Mouse (Mus musculus) heart, adult 9 months (tissue): ENCODE measurements around the gene Abraxas2.

Experiments used
- DNase-seq, 2 experiments: peaks; one replicate each; pipeline ENCODE4 v3.0.0; 2022; ENCODE audit warnings: low spot score in 2 of 2

The Abraxas2 gene

GRCm38 (mm10) chr7:132853946-132854345, 5.1 kb upstream of the Abraxas2 start:
- DNase-seq: no peak

DNA sequence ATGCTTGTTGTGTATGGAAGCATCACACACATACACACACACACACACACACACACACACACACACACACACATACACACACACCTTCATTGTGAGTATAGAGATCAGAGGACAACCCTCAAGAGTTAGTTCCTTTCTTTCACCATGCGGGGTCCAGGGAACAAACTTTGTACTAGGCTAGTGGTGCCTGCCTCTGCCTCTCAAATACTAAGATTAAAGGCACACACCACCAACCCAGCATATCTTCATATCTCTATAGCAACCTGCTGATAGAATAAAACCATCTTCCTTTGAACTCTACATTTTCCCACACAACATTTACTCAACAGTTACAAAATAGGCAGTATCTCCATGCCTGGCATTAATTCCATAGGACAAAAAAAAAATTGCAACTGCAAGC, 2.9 kb upstream of the Abraxas2 start:
- no peak for DNase-seq

- no peak for DNase-seq
These were observed 899 bp upstream of the Abraxas2 start for GRCm38 (mm10) chr7:132858043-132858608.

DNA sequence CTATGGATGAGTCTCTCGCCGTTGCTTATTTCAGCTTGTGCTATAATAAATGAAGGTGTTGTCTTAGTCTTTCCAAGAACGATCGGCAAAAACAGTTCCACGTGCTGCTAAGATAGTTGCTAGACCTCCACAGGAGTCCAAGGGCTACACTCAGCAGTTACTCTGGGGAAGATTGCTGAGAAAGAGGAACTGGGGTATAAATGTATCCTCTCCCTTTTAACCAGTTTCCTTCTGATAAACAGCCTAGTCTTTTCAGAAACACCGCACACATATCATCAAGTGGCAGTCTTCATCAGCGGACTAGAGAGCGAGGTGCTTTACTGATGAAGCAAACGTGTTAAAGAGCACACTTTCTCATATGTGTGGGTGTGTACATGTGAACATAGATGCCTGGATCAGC, 7.3 kb downstream of the Abraxas2 start:
- DNase-seq: no peak

- DNase-seq: no peak
These were observed 14.0 kb downstream of the Abraxas2 start for GRCm38 (mm10) chr7:132873043-132873442.

GRCm38 (mm10) chr7:132875391-132876086, 16.5 kb downstream of the Abraxas2 start:
- no peak for DNase-seq

DNA sequence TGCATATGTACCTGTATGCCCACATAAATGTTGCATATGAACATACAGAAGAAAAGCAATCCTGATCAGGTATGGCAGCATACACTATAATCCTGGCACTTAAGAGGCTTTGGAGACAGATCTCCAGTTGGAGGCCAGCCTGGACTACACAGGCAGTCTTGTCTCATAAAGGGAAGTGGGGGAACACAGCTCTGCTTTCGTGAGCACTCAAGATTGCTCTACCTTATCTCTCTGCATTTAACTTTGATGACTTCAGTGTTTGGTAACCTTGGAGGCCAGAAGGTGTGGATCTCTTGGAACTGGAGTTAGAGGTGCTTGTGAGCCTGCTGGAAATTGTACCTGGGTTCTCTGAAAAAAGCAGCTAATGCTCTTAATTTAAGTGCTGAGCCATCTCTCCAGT, 21.3 kb downstream of the Abraxas2 start:
- DNase-seq: no peak

GRCm38 (mm10) chr7:132882343-132882742, 23.3 kb downstream of the Abraxas2 start:
- DNase-seq: no peak

DNA sequence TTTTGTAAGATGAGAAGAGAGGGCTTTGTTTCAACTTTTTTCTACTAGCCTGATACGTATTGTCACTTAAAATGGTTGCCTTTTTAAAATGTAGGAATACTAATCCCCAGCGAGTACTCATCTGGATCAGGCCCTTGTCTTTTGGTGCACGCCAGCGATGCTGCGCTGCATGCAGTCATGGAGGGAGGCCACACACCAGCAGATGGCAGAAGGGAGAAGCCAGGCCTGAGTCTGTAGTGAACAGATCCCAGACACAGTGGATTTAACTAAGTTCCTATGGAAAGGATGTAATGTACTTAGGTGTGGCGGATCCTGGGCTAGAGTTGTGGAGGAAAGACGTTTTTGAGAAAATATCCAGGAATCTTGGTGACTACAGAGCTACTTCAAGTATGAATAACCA, 25.0 kb downstream of the Abraxas2 start:
- no peak for DNase-seq

GRCm38 (mm10) chr7:132887019-132887804, 28.2 kb downstream of the Abraxas2 start:
- DNase-seq: no peak

GRCm38 (mm10) chr7:132888052-132888451, 29.0 kb downstream of the Abraxas2 start:
- DNase-seq: no peak

- DNase-seq: no peak
These were observed 29.7 kb downstream of the Abraxas2 start for GRCm38 (mm10) chr7:132888518-132889249.

GRCm38 (mm10) chr7:132889691-132890090, 30.7 kb downstream of the Abraxas2 start:
- no peak for DNase-seq

DNA sequence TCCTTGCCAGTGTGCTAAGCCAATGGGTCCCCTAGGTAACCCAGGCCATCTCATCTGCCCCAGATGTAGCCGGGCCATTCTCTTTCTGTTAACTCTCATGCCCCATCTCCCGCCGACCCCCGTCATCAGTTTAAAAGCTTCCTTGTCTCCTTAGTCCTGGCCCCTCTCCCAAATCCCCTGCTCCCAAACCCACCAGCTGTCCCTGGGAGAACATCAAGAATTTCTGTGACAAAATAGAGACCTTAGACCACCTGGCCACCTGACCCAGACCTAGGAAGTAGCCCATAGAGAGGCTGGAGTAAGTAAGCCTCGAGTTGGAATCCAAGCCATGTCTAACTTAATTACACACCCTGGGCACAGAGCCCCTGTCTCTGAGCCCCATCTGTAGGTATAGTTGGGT, 31.2 kb downstream of the Abraxas2 start:
- DNase-seq: no peak

GRCm38 (mm10) chr7:132891561-132892310, 32.7 kb downstream of the Abraxas2 start:
- DNase-seq: peak in 1 of 2 experiments; percentile 21

DNA sequence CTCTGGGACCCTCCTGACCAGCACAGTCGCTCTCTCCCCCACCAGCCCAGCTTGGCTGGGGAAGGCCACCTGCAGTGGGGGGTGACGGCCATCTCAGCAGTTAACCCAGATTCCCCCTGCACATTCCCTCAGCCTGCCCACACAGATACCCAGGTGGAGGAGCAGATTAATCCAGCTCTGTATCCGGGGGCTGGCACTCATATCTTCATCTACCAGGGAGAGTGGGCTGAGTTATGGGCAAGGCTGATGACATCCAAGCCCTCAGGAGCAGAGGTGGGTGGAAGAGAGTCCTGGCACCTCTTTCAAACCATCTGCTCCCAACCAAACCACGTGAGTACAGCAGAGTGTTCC, 33.3 kb downstream of the Abraxas2 start:
- DNase-seq: no peak

DNA sequence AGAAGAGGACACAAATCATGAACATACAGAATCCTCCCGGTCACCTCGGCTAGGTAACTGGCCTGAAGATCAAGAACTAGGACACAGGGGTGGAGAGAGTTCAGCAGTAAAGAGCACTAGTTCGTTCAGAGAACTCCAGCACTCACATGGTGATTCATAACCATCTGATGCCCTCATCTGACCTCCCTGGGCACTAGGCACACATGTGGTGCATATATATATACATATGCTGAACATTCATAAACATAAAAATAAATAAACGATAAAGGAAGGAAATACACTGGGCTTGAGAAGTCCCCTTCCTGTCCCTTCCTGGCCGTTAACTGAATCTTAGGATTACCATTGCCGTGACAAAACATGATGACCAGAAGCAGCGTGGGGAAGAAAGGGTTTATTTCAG, 33.8 kb downstream of the Abraxas2 start:
- no peak for DNase-seq

- no peak for DNase-seq
These were observed 34.3 kb downstream of the Abraxas2 start for GRCm38 (mm10) chr7:132893336-132893735.

- DNase-seq: no peak
These were observed 36.0 kb downstream of the Abraxas2 start for GRCm38 (mm10) chr7:132894841-132895555.

DNA sequence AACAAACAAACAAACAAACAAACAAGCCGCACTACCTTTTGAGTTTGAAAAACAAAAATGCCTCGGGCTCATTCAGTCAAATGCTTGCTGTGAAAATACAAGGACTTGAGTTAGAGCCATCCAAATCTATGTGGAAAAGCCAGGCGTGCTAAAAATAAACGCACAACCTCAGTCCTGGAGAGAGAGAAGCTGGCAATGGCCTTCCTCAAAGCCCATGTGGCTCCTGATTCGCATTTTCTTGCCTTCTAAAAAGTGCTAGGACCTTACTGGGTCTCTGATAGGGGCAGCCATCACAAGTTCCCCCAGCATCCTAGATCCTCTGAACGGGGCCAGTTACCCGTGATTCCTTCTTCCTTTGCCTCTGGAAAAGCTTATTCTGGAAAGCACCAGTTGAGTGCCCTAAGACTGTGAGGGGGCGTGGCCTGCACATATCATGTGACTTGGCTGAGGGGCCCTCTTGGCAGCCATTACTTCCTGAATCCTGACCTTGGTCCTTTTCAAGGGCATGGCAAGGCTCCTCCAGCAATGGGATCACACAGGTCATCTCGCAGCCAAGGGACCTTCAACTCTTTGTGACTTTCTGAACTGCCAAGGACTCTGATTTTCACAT, 37.3 kb downstream of the Abraxas2 start:
- peak; percentile 21 to 36 for DNase-seq
